Mouse (Mus musculus) erythroblast, embryonic 14.5 days (primary cell): ENCODE measurements around the gene Gbx1.

Source experiments
- GATA1 ChIP-seq: IDR thresholded peaks from 2 replicates; pipeline ENCODE4 v1.6.1; 2012; ENCODE audit warnings: low read length, inconsistent platforms, mixed read lengths
- TAL1 ChIP-seq: IDR thresholded peaks from 3 replicates; pipeline ENCODE4 v1.6.1; 2012; ENCODE audit warnings: low read length, inconsistent platforms, mixed read lengths

DNA sequence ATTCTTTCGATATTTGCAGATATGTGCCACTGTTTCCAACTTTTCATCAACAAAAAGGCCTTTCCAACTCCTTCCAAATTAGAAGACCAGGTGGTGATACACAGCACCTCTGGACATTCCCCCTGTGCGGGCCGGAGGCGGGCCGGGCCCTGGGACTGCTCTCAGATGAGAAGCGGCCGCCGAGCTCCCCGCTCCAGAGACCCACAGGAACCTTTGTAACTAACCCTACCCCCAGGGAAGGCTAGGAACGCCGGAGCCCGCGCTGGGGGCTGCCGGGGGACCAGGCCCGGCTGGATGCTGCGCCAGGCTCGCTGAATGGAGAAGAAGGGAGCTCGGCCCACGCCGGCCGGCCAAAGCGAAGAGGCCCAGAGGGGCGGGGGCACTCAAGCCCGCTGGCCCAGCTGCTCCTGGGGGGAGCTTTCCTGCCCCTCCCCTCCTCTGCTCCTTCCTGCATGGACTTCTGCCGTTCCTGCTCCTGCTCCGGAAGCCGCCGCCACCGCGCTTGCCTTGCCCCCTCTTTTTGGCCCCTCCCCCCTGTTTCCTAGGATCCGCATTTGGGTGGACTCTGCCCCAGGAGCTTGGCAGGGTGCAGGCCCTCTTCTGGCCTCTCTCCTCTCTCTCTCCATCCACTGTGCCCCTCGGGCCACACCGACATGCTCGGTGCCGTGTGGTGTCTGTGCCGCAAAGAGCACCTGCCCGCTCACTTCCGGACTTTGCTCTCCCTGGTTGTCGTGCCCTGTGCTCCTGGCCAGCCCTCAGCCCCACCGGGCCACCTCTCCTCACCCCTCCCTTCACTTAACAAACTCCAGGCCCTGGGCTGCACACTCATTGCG is 44.5 kb downstream of the Gbx1 start:
- TF ChIP-seq GATA1 = no peak
- no peak for TF ChIP-seq TAL1
